In genomic region chr4:151408246-151408645, GRCm38 (mm10) we compare ENCODE assay signal across 23 mouse cellular contexts.
DNase-seq lines count a peak whose midpoint lies in the region; ATAC-seq lines count a peak whose summit lies in the region.
"Had no signal": no experiment of that assay in that cellular context is flagged by ENCODE, and none has a peak within 500 bp of the region (broad histone marks: within the 10 kb centered on the region; RNA-seq: fewer than 3 reads in every experiment).

No protein-coding gene starts in this region.

- no peak overlapping the region for H3K4me2 ChIP-seq in heart, embryonic 11.5 days
- no peak overlapping the region for H3K4me2 ChIP-seq in heart, embryonic 12.5 days
- H3K4me2 ChIP-seq: embryonic facial prominence, embryonic 12.5 days; embryonic facial prominence, embryonic 15.5 days; heart, embryonic 15.5 days; hindbrain, embryonic 14.5 days had no signal

- H3K4me3 ChIP-seq in heart, embryonic 11.5 days (ENCODE audit: low read depth, low read length) = no peak overlapping the region
- H3K4me3 ChIP-seq in heart, embryonic 12.5 days = no peak overlapping the region
- H3K4me3 ChIP-seq: embryonic facial prominence, embryonic 12.5 days; embryonic facial prominence, embryonic 15.5 days; heart, embryonic 10.5 days; heart, embryonic 15.5 days had no signal

- DNase-seq in cerebellum, postnatal 10 days = peak; percentile 49 to 64
- DNase-seq in cerebellum, adult 8-10 months = no peak
- DNase-seq in heart, adult 18-20 months = peak; percentile 38 to 56
- peak; percentile 21 to 33 for DNase-seq in heart, postnatal 14 days
- DNase-seq: adrenal gland, adult 8-10 months; adrenal gland, postnatal 25 days; cerebellum, adult 11-12 months; cerebellum, adult 9-10 months; kidney, adult 18-20 months; kidney, adult 9 months had no signal

- H3K9ac ChIP-seq in heart, embryonic 11.5 days (ENCODE audit: low read depth, low read length) = no peak overlapping the region
- no peak overlapping the region for H3K9ac ChIP-seq in heart, embryonic 12.5 days
- H3K9ac ChIP-seq: embryonic facial prominence, embryonic 12.5 days; embryonic facial prominence, embryonic 15.5 days; forebrain, postnatal 0 days; heart, embryonic 15.5 days; hindbrain, embryonic 14.5 days had no signal

- no peak for ATAC-seq in heart, embryonic 11.5 days (replicated peaks; ENCODE audit: insufficient number of reproducible peaks, low FRiP score, low TSS enrichment)
- ATAC-seq in heart, embryonic 12.5 days (ENCODE audit: insufficient number of reproducible peaks, low FRiP score) = no peak
- ATAC-seq: activated CD4-positive, CD25-positive, alpha-beta regulatory T cell, adult 4 months; forebrain, embryonic 14.5 days; inflammation-experienced regulatory T-cells, adult 6 months; intestine, embryonic 16.5 days had no signal

- no peaks in the 10 kb centered on the region for H3K36me3 ChIP-seq in heart, embryonic 11.5 days (ENCODE audit: control insufficient read depth, insufficient read depth, low read length)
- no peaks in the 10 kb centered on the region for H3K36me3 ChIP-seq in heart, embryonic 12.5 days
- H3K36me3 ChIP-seq: embryonic facial prominence, embryonic 12.5 days; embryonic facial prominence, embryonic 15.5 days; heart, embryonic 10.5 days; heart, embryonic 15.5 days had no signal

- H3K4me1 ChIP-seq in heart, embryonic 11.5 days (ENCODE audit: control insufficient read depth, insufficient read depth, low read length) = peaks cover 12% of the 10 kb centered on the region; the same call in 1 of the 2 replicates
- peaks cover 17% of the 10 kb centered on the region for H3K4me1 ChIP-seq in heart, embryonic 12.5 days (replicated peaks)

- intact Hi-C loops in heart, postnatal 14 days (cut with DNase I) = no loop called here

- H3K9me3 ChIP-seq in heart, embryonic 11.5 days (replicated peaks; ENCODE audit: control insufficient read depth, low read length) = no peaks in the 10 kb centered on the region
- H3K9me3 ChIP-seq in heart, embryonic 12.5 days (replicated peaks) = peaks cover 8% of the 10 kb centered on the region
- H3K9me3 ChIP-seq: embryonic facial prominence, embryonic 15.5 days; heart, embryonic 10.5 days; heart, embryonic 15.5 days had no signal

- no peak overlapping the region for H3K27ac ChIP-seq in heart, embryonic 11.5 days (ENCODE audit: low read depth, low read length)
- no peak overlapping the region for H3K27ac ChIP-seq in heart, embryonic 12.5 days (ENCODE audit: poor library complexity, severe bottlenecking)
- H3K27ac ChIP-seq: embryonic facial prominence, embryonic 12.5 days; embryonic facial prominence, embryonic 15.5 days; heart, embryonic 10.5 days; heart, embryonic 15.5 days; hindbrain, embryonic 14.5 days; hindbrain, postnatal 0 days had no signal

- no peaks in the 10 kb centered on the region for H3K27me3 ChIP-seq in heart, embryonic 11.5 days (ENCODE audit: control insufficient read depth, insufficient read depth, low read length)
- H3K27me3 ChIP-seq in heart, embryonic 12.5 days (replicated peaks) = 0 out of 2 replicates have a peak, but pooled peaks cover 4% of the 10 kb centered on the region
- H3K27me3 ChIP-seq: embryonic facial prominence, embryonic 12.5 days; embryonic facial prominence, embryonic 15.5 days; heart, embryonic 15.5 days had no signal

- WGBS in heart, embryonic 11.5 days (ENCODE audit: insufficient replicate concordance) = 78% methylated on average over 4 of the region's 4 CpGs
- 86% methylated on average over 4 of the region's 4 CpGs for WGBS in heart, embryonic 12.5 days
